Mouse (Mus musculus) CH12.LX (cell line): ENCODE data around the gene Ap2s1. TPM values are rescaled to one million over a fixed set of nuclear protein-coding genes. Genes with fewer than 3 reads are reported as not detected.

Source experiments
- DNase-seq: peaks from one replicate; pipeline ENCODE4 v3.0.0-alpha.2; 2013; ENCODE audit errors: extremely low read depth
- H3K27ac ChIP-seq: 2 replicates; pipeline ENCODE4 v1.5.1; 2012; ENCODE audit warnings: low read depth, mild to moderate bottlenecking, control low read depth, moderate library complexity; ENCODE audit not compliant: insufficient read depth
- H3K27me3 ChIP-seq: replicated peaks from 2 replicates; pipeline ENCODE3; 2012; ENCODE audit warnings: inconsistent platforms
- H3K36me3 ChIP-seq, 2 experiments: replicated peaks in 1 of 2; 2 replicates each; pipeline versions ENCODE3 to v1.6.1; 2012; ENCODE audit warnings: inconsistent platforms in 1 of 2, low read length in 1 of 2, mild to moderate bottlenecking in 1 of 2, mixed read lengths in 1 of 2, moderate library complexity in 1 of 2; ENCODE audit not compliant: control insufficient read depth in 1 of 2, insufficient read depth in 1 of 2
- H3K4me1 ChIP-seq, 2 experiments: 2 replicates each; pipeline ENCODE4 v1.6.1; 2012; ENCODE audit warnings: inconsistent platforms in 1 of 2, moderate library complexity in 1 of 2; ENCODE audit not compliant: insufficient read depth in 2 of 2, control insufficient read depth in 1 of 2
- H3K4me2 ChIP-seq: 2 replicates; pipeline ENCODE4 v1.6.1; 2012; ENCODE audit warnings: low read depth, mild to moderate bottlenecking, control low read depth; ENCODE audit not compliant: poor library complexity, insufficient read depth, severe bottlenecking
- H3K4me3 ChIP-seq, 3 experiments: fragments of 150-350 bp in 1 of 3; sonication (generic) in 1 of 3; replicated peaks in 1 of 3; 2 replicates each; pipeline versions ENCODE3 to v1.5.1; 2011 to 2012; ENCODE audit warnings: low read depth in 2 of 3, low read length in 2 of 3, mild to moderate bottlenecking in 2 of 3, moderate library complexity in 2 of 3, control low read depth in 1 of 3, improper control_type of control experiment in 1 of 3, inconsistent platforms in 1 of 3, mixed read lengths in 1 of 3; ENCODE audit not compliant: poor library complexity in 1 of 3
- H3K79me2 ChIP-seq: replicated peaks from 2 replicates; pipeline ENCODE4 v1.6.1; 2012; ENCODE audit warnings: mild to moderate bottlenecking, moderate library complexity; ENCODE audit not compliant: control insufficient read depth, poor library complexity, insufficient read depth, severe bottlenecking; ENCODE audit errors: extremely low read depth
- H3K9ac ChIP-seq: 2 replicates; pipeline ENCODE4 v1.6.1; 2012; ENCODE audit warnings: low read depth, mild to moderate bottlenecking, control low read depth, moderate library complexity; ENCODE audit not compliant: insufficient read depth
- H3K9me3 ChIP-seq: replicated peaks from 2 replicates; pipeline ENCODE3; 2012; ENCODE audit warnings: low read length, inconsistent platforms, mixed read lengths
- BHLHE40 ChIP-seq: IDR thresholded peaks from 2 replicates; pipeline ENCODE4 v1.6.1; 2011; ENCODE audit warnings: mild to moderate bottlenecking, low read depth, low read length, improper control_type of control experiment
- CHD2 ChIP-seq: IDR thresholded peaks from 2 replicates; pipeline ENCODE4 v1.6.1; 2011; ENCODE audit warnings: low read length, improper control_type of control experiment
- CTCF ChIP-seq, 2 experiments: IDR thresholded peaks in 1 of 2; conservative IDR thresholded peaks in 1 of 2; 2 replicates each; pipeline ENCODE4 v1.5.1; 2011 to 2012; ENCODE audit warnings: low read depth in 2 of 2, low read length in 2 of 2, improper control_type of control experiment in 1 of 2, inconsistent platforms in 1 of 2, mild to moderate bottlenecking in 1 of 2, moderate library complexity in 1 of 2
- ELF1 ChIP-seq: IDR thresholded peaks from 2 replicates; pipeline ENCODE4 v1.6.1; 2014; ENCODE audit warnings: low read depth, mild to moderate bottlenecking, inconsistent platforms, low read length, improper control_type of control experiment
- ETS1 ChIP-seq: conservative IDR thresholded peaks from 2 replicates; pipeline ENCODE4 v1.6.1; 2012; ENCODE audit warnings: low read depth, mild to moderate bottlenecking, inconsistent platforms, low read length, improper control_type of control experiment, moderate library complexity
- GABPA ChIP-seq: IDR thresholded peaks from 2 replicates; pipeline ENCODE4 v1.6.1; 2012; ENCODE audit warnings: low read depth, low read length, improper control_type of control experiment, inconsistent platforms; ENCODE audit not compliant: insufficient replicate concordance
- HCFC1 ChIP-seq: IDR thresholded peaks from 2 replicates; pipeline ENCODE4 v1.6.1; 2012; ENCODE audit warnings: low read depth, mild to moderate bottlenecking, inconsistent platforms, low read length, improper control_type of control experiment
- IRF4 ChIP-seq: IDR thresholded peaks from 2 replicates; pipeline ENCODE4 v1.6.1; 2014; ENCODE audit warnings: low read depth, mild to moderate bottlenecking, inconsistent platforms, low read length, improper control_type of control experiment
- JUN ChIP-seq: IDR thresholded peaks from 2 replicates; pipeline ENCODE4 v1.6.1; 2011; ENCODE audit warnings: low read depth, mild to moderate bottlenecking, low read length, improper control_type of control experiment, moderate library complexity; ENCODE audit not compliant: insufficient read depth
- KAT2A ChIP-seq: IDR thresholded peaks from 2 replicates; pipeline ENCODE4 v1.6.1; 2012; ENCODE audit warnings: low read length, improper control_type of control experiment, inconsistent platforms; ENCODE audit not compliant: insufficient replicate concordance
- MAX ChIP-seq: IDR thresholded peaks from 2 replicates; pipeline ENCODE4 v1.6.1; 2011; ENCODE audit warnings: low read length, improper control_type of control experiment
- MEF2A ChIP-seq: IDR thresholded peaks from 2 replicates; pipeline ENCODE4 v1.6.1; 2014; ENCODE audit warnings: low read depth, mild to moderate bottlenecking, inconsistent platforms, low read length, improper control_type of control experiment, borderline replicate concordance
- MXI1 ChIP-seq: IDR thresholded peaks from 2 replicates; pipeline ENCODE4 v1.6.1; 2011; ENCODE audit warnings: mild to moderate bottlenecking, low read depth, low read length, improper control_type of control experiment
- MYC ChIP-seq: IDR thresholded peaks from 2 replicates; pipeline ENCODE4 v1.6.1; 2011; ENCODE audit warnings: low read depth, mild to moderate bottlenecking, improper control_type of control experiment, low read length
- NELFE ChIP-seq: IDR thresholded peaks from 2 replicates; pipeline ENCODE4 v1.6.1; 2011; ENCODE audit warnings: low read depth, low read length, improper control_type of control experiment
- NRF1 ChIP-seq: IDR thresholded peaks from 2 replicates; pipeline ENCODE4 v1.6.1; 2014; ENCODE audit warnings: low read depth, mild to moderate bottlenecking, inconsistent platforms, low read length, improper control_type of control experiment, moderate library complexity
- PAX5 ChIP-seq: IDR thresholded peaks from 2 replicates; pipeline ENCODE4 v1.6.1; 2012; ENCODE audit warnings: low read length, inconsistent platforms, mixed read lengths
- POLR2A ChIP-seq: IDR thresholded peaks from 2 replicates; pipeline ENCODE4 v1.6.1; 2011; ENCODE audit warnings: low read depth, mild to moderate bottlenecking, improper control_type of control experiment, low read length
- RAD21 ChIP-seq: IDR thresholded peaks from 2 replicates; pipeline ENCODE4 v1.6.1; 2011; ENCODE audit warnings: low read depth, mild to moderate bottlenecking, low read length, improper control_type of control experiment, moderate library complexity
- SIN3A ChIP-seq: IDR thresholded peaks from 2 replicates; pipeline ENCODE4 v1.6.1; 2012; ENCODE audit warnings: low read length, improper control_type of control experiment, inconsistent platforms
- TBP ChIP-seq: conservative IDR thresholded peaks from 2 replicates; pipeline ENCODE4 v1.6.1; 2011; ENCODE audit warnings: low read depth, low read length, improper control_type of control experiment
- TCF12 ChIP-seq: IDR thresholded peaks from 2 replicates; pipeline ENCODE4 v1.6.1; 2014; ENCODE audit warnings: low read depth, mild to moderate bottlenecking, inconsistent platforms, low read length, improper control_type of control experiment
- UBTF ChIP-seq: IDR thresholded peaks from 2 replicates; pipeline ENCODE4 v1.6.1; 2012; ENCODE audit warnings: low read depth, mild to moderate bottlenecking, inconsistent platforms, low read length, improper control_type of control experiment, moderate library complexity
- USF1 ChIP-seq: IDR thresholded peaks from 2 replicates; pipeline ENCODE4 v1.6.1; 2014; ENCODE audit warnings: low read depth, mild to moderate bottlenecking, inconsistent platforms, low read length, improper control_type of control experiment
- ZKSCAN1 ChIP-seq: IDR thresholded peaks from 2 replicates; pipeline ENCODE4 v1.6.1; 2012; ENCODE audit warnings: low read depth, inconsistent platforms, low read length, improper control_type of control experiment, borderline replicate concordance
- ZMIZ1 ChIP-seq: IDR thresholded peaks from 2 replicates; pipeline ENCODE4 v1.6.1; 2012; ENCODE audit warnings: low read depth, mild to moderate bottlenecking, inconsistent platforms, low read length, improper control_type of control experiment
- dilution Hi-C: fragments of 300-500 bp; cut with MboI; formaldehyde crosslinking; loops from 2 replicates; pipeline ENCODE4 v1.14.3; 2020; ENCODE audit warnings: low sequenced_read_pairs; ENCODE audit not compliant: extremely low pct_unique_long_range_greater_than_20kb, extremely low pct_ligation_motif_present
- in situ Hi-C: fragments of 300-500 bp; cut with MboI; formaldehyde crosslinking; loops from 3 replicates; pipeline ENCODE4 v1.14.3; 2019; ENCODE audit warnings: low sequenced_read_pairs, low pct_ligation_motif_present, low pct_unique_long_range_greater_than_20kb, mixed read lengths
- polyA plus RNA-seq: library from polyadenylated mRNA; unstranded; fragments of >175 nt; gene quantifications from 2 replicates; pipeline ENCODE4 v1.2.1, GENCODE M21; 2012; ENCODE audit warnings: low read depth; ENCODE audit not compliant: insufficient read length
- total RNA-seq, 2 experiments: library from RNA; depleted of rRNA; stranded (reverse); fragments of 300-350 nt in 1 of 2; fragments of >200 nt in 1 of 2; gene quantifications; 2 replicates each; pipeline ENCODE4 v1.2.3; 2012 to 2014

Gene Ap2s1
- total RNA-seq (2012; rRNA removed) (232 and 234 TPM in 2 replicates), total RNA-seq (2014; rRNA removed) (202 and 213 TPM in 2 replicates), polyA plus RNA-seq (167 and 180 TPM in 2 replicates)

DNA sequence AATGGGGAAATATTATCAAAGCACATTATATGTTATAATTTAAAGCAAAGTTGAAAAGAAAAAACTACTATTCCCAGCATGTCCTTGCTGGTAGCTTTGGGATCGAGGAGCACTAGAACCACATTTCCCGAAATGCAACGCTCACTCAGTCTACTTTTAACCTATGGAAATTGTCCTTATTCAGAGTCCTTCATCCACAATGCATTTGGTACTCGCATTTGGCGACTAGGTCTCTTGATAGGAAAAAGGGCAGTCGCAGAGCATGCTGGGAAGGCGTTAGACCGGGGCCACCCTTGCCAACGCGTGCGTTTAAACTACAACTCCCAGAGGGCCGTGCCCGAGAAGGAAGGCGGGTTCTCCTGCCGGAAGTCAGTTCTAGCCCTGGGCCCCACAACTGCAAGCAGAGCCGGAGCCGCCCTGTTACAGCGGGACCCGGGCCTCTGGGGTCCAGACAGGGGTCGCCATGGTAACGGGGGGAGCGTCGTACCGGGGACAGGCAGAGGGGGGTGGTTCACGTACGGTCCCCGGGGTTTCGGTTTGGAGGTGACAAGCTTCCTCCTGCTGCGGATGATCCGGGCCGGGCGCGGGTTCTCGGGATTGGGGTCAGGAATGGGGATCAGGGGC, at the start of gene Ap2s1:
Ap2s1 (plus strand) TSS at position 338 of the 624 bp plus-strand sequence.
- H3K4me3 ChIP-seq: peak within 1 kb of the TSS; percentile 79 to 95 (median 94)
- peak within 1 kb of the TSS; percentile 81 for H3K9ac ChIP-seq
- dilution Hi-C loops: no loop called here
- H3K4me2 ChIP-seq: peak within 1 kb of the TSS; percentile 89
- H3K27ac ChIP-seq: no peak within 1 kb of the TSS
- H3K9me3 ChIP-seq: no peaks in the 10 kb centered on the region
- peak; percentile 67 for TF ChIP-seq TBP
- no peak for TF ChIP-seq ZKSCAN1
- no peak for TF ChIP-seq CTCF (conservative IDR thresholded peaks at IDR 0.05 in 1 of 2, IDR thresholded peaks at IDR 0.05 in 1 of 2; ENCODE audit: low read depth in 2 of 2, low read length in 2 of 2)
- peak; percentile 70; the same call in 1 of the 2 replicates for TF ChIP-seq TCF12
- no peak for TF ChIP-seq UBTF
- 0 out of 2 replicates have a peak, but pooled peaks have one; percentile 43 for TF ChIP-seq MAX
- peak; percentile 39; the same call in 1 of the 2 replicates for TF ChIP-seq IRF4
- no peak for TF ChIP-seq BHLHE40
- TF ChIP-seq SIN3A: peak; percentile 85
- peak; percentile 99 for TF ChIP-seq HCFC1
- TF ChIP-seq USF1: no peak
- TF ChIP-seq MYC: peak; percentile 89
- no peak for TF ChIP-seq JUN
- peak; percentile 40; the same call in 1 of the 2 replicates for TF ChIP-seq MEF2A
- peak; percentile 59 for TF ChIP-seq NRF1
- peak; percentile 70 for TF ChIP-seq POLR2A
- no peak for TF ChIP-seq PAX5
- peak; percentile 92 for TF ChIP-seq ELF1
- peak; percentile 53; the same call in 1 of the 2 replicates for TF ChIP-seq MXI1
- peak; percentile 40; the same call in 1 of the 2 replicates for TF ChIP-seq ZMIZ1
- TF ChIP-seq ETS1: no peak
- peak; percentile 67; the same call in 1 of the 2 replicates for TF ChIP-seq GABPA
- peak; percentile 92 for TF ChIP-seq CHD2
- TF ChIP-seq KAT2A: peak; percentile 99
- 0 out of 2 replicates have a peak, but pooled peaks have one; percentile 26 for TF ChIP-seq NELFE
- TF ChIP-seq RAD21: no peak
- TF ChIP-seq, all 38 proteins: peak for 17
- in situ Hi-C loops: no loop called here
- Histone ChIP-seq H3K27me3 (no peaks in the 10 kb centered on the region), H3K79me2 (peaks cover 12% of the 10 kb centered on the region; the same call in 1 of the 2 replicates), H3K36me3 (peaks cover 3 to 27% of the 10 kb centered on the region in 2 experiments), H3K4me1 (peaks cover 5 to 21% of the 10 kb centered on the region in 2 experiments)
- peak; percentile 99 for DNase-seq
